Mouse (Mus musculus): ENCODE results near the gene Ppp4r1.
A peak's percentile ranks its signal among the peaks of the same experiment; 100 is the strongest.

Gene Ppp4r1

DNA sequence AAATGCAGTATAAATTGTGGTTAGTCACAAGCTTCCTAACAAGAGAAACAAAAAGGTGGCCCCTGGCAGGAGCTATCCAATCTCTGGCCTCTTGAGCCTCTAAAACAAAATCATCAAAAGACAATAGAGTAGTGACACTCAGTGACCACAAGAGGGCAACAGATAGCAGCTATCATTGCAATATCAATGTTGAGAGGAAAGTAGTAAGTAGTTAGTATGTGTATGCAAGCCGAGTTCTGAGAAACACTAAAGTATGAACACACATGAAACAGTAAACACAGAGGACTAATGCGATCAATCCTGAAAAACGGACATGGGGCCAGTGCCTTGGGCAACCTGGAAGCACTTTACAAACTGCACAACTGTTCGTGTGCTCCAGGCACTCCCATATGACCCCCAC is 82.4 kb downstream of the Ppp4r1 start:
- no peak for DNase-seq

DNA sequence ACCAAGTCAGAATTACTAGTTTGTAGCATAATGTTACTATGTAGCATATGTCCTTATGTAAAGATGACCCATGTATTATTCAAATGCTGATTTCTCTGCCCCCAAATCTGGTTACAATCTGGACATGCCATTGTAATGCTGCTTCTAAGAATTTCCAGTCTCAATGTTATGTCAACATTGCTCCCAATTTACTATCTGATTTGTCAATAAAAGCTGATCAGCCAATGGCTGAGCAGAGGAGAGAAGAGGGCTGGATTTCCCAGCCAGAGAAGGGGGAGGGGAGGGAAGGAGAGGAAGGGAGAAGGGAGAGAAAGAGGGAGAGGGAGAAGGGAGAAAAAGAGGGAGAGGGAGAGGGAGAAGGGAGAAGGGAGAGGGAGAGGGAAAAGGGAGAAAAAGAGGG is 82.9 kb downstream of the Ppp4r1 start:
- no peak for DNase-seq

DNA sequence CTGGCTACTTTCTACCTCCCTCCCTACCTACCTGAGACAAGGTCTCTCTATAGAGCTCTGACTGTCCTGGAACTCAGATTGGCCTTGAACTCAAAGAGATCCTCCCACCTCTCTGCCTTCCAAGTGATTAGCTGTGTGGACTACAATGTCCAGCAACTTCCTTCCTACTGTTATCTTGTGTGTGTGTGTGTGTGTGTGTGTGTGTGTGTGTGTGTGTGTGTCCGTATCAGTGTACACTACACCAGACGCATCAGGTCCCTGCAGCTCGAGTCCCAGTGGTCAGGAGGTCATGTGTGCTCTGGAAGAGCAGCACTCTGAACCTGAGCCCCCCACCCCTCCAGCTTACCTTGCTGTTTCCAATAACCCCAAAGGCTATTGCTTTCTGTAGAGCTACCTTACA is 83.8 kb downstream of the Ppp4r1 start:
- DNase-seq, result no peak

DNA sequence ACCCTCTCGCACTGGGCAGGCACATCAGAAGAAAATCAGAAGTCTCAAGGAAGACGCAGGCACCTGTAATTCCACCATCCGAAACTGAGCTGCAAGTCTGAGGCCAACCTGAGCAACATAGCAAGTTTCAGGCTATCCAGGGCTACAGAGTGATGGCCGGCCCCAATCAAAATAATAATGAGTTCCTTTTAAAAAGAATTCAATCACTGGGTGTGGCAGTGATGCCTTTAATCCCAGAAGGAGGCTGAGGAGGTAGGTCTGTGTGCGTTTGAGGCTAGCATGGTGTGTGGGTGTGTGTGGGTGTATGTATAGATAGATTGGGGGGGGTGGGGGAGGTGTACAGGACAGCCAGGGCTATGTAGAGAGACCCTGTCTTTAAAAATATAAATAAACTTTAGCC is 85.6 kb downstream of the Ppp4r1 start:
- DNase-seq, result no peak

DNA sequence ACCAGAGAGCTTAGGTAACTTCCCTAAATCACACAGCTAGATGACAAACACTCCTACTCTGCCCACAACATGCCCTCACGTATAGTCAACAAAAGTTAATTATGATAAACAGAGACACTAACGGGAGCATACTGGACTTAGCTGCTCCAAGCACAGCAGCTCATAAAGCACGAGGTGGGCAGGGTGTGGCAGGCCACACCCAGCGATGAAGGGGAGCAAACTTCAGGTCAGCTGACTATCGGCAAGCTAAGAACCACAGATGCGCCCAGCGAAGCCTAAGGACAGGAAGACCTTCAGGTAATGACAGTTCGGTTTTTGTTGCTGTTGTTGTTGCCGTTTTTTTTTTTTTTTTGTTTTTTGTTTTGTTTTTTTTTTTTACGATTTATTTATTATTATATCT is 87.3 kb downstream of the Ppp4r1 start:
- no peak for DNase-seq

DNA sequence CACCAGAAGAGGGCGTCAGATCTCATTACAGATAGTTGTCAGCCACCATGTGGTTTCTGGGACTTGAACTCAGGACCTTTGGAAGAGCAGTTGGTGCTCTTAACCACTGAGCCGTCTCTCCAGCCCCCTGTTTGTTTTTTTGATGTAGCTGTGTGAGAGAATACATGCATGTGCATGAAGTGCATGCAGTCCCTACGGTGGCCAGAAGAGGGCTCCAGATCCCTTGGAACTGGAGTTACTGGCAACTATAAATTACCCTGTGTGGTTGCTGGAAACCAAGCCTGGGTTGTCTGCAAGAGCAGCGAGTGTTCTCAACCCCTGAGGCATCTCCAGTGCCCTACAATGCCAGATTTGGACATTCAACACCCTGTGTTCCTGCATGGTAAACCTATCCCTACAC is 87.8 kb downstream of the Ppp4r1 start:
- DNase-seq, result peak; percentile 59 to 81

DNA sequence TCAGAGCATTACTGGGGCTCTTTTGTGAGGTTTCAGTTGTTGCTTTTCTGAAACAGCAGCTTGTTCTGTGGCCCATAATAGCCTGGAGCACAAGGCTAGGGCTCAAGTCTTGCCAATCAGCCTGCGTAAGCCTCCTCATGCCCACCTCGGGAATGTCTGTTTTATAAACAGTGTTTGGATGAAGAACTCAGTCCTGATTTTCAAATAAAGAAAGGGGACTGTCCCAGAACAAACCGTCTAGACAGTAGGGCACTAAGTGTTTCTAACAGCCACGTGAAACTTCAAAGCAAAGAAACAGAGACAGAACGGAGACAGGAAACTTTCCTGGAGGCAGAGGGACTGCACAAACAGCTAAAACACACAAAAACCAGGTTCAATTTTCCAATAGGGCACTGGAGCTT is 89.3 kb downstream of the Ppp4r1 start:
- DNase-seq, result no peak

DNA sequence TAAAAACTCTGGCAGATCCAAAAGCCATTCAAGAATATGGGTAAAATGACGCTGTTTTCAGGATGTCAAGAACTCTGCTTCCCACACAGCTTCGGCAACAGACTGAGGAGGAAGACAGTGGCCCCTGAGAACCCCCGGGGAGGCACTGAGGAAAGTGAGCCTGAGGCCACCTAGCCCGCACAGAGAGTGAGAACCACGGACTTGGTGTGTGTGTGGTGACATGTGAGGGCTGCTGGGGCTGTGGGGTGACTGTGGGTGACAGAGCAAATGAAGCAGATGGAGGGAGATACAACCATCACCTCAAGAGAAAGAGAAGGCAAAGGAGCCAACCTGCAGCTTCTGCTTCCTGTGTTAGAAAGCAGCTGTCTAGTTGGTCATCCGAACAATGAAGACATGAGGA is 89.7 kb downstream of the Ppp4r1 start:
- DNase-seq, result no peak

DNA sequence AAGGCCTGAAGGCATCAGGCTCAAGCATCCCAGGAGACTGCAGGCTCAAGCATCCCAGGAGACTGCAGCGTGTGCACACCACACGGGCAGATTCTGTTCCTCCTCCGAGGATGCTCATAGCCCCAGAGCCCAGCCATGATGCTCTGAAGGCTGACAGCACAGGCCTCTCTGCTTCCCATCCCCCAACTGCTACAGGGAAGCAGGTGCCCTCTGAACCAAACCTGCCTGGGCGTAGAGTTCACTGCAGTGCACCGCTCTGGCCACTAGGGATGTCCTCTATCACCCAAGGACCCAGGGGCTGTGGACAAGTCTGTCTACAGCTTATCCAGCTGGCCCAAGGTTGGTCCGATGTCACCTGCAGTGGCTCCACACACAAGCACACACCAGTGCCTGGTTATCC is 90.3 kb downstream of the Ppp4r1 start:
- DNase-seq, result peak; percentile 43 to 61

DNA sequence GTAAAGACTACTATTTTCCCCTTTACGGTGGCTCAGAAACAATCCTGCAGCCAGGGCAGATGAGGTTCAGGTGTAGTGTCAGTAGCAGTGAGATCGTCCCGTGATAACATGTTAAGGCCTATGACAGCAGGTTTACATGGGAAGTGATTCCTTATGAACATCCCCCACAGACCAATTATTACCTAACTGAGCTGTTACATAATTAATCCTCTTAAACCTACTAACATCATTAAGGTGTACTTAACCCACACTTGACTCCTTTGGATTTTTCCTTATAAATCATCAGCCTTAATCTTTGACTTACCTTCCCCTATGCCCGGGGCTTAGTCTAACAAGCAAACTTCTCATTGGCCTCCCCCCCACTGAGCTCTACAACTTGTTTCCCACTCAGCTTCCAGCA is 90.8 kb downstream of the Ppp4r1 start:
- no peak for DNase-seq

DNA sequence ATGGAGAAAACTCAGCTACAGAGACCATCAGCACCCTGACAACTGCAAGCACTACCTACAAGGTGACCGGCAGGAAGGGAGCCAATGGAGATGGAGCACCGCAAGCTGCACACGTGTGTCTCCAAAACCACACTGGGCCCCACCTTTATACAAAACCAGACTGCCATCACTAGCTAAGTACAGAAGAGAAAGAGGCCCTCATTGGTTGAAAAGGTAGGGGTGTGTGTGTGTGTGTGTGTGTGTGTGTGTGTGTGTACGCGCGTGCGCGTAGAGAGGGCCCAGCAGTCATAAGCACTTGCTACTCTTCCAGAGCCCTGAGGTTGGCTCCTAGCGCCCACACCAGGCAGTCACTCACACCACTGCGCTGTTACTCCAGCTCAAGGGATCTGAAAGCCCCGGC is 91.5 kb downstream of the Ppp4r1 start:
- DNase-seq, result no peak

DNA sequence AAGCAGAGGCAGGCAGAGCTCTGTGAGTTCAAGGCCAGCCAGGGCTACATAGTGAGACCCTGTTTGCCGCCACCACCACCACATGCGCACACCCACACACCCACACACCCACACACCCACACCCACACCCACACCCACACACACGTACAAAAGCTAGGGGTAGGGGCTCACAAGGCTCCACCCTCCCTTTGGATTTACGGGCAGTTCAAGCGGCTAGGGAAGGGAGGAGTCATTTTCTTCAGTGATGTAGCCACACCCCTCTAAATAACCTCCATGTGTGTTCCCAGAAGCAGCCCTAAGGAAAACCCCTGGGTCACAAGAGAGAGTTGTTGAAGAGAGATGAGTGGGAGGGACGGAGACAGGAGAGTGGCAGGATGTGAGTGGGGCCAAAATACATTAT is 94.7 kb downstream of the Ppp4r1 start:
- no peak for DNase-seq

DNA sequence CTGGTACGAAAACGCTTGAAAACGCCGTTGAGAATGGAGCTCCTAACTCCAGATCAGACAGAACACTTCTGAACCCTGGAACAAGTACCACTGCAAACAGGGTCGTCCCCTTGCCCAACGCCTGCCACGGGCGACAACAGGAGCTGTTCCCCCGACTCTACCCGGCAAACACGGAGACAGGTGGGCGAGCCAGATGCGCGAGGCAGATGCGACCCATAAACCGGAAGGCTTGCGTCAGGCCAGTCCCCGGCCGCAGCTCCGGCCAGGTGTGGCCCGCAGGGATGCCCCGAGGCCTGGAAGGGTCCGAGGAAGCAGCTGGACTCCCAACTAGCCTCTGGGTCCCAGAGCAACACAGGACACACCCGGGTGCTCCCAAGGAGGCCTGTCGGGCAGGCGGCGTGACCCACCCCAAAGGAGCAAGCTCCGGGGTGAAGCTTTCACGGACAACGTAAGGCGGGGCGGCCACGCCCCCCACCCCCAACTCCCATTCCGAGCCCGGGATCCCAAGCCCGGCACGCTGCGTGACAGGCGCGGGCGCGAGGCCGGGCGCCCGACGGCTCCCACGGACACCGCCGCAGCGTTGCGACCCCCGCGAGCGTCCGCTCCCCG is 101.8 kb downstream of the Ppp4r1 start:
- peak in 1 of 2 experiments; percentile 52 for DNase-seq

DNA sequence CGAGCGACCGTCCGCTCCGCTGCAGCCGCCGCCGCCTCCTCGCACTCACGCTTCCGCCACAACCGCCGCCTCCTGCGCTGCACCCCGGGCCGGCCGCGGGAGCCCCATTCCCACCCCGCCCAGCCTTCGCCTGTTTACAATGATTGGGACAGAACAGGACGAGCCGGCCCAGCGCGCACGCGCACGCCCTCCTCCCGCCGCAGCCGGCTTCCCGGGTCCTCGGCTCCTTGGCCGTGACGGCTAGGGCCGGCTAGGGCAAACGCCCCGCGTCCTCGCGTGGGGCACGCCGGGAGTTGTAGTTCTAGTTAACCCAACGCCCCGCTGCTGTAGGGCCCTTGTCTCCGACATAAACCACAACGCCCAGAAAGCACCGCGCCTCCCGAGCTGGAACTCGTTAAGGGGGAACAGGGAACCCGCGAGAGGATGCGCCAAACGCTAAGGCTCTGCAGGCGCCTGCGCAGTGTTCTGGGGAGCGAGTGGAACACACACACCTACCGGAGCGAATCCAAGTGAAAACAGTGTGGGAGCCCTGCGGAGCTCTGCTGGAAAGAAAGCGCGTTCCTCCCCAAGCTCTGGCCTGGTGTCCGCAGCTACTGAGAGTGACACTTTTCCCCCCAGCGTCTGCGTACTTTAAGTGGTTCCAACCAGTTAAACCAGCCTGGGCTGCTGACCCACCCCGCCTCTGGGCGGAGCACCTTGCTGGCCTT is 102.5 kb downstream of the Ppp4r1 start:
- peak; percentile 99 for DNase-seq

DNA sequence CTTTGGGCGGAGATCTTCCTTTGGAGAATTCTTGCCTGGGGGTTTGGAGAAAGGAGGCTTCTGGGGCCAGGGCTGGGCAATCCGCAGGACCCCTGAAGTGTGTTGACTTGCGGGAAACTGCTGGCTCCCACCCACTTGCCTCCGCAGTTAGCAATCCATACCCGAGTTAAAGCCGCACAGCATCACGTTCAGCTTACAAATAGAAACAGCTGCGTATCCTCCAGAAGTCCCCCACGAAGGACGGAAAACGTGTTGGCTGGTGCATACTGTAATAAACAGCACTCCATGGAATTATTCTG is 103.0 kb downstream of the Ppp4r1 start:
- no peak for DNase-seq

DNA sequence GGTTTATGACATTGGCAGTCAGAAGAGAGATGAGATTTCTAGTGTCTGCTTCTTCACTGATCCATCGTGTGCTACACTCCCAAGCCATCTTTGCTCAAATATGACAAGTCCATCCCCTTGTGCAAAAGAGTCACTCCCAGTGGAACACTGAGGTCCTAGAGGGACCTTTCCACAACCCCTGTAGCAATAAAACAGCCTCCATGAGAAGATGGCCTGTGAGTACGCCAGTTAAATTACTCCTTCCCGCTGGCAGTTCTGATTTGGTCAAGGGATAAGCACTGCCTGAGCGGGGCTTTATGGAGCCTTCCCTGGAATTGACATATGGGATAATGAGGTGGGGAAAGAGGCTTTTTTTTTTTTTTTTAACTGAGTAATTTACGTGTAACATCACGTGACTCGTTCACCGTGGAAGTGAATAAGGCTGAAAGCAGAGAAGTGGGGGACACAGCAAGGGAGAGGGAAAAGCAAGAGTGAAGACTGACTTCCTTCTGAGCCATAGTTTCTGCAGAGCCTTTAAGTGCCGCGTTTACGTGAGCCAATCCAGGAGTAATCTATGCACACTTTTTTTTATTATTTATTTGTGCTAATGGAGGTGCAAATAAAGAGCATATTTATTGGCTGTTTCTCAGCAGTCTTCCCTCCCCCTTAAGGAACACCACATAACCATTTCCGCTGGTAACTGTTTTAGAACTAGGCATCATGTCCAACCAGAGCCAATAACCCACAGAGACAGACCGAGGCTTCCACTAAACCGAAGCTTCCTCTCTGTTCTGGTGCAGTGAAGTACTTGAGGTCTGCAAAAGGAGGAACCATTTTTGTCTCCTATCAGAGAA is 103.5 kb downstream of the Ppp4r1 start, which contains the start of gene Ralbp1:
Ralbp1 (minus strand) TSS at position 102 of the 833 bp plus-strand sequence.
- peak in 1 of 2 experiments; percentile 22 for DNase-seq

DNA sequence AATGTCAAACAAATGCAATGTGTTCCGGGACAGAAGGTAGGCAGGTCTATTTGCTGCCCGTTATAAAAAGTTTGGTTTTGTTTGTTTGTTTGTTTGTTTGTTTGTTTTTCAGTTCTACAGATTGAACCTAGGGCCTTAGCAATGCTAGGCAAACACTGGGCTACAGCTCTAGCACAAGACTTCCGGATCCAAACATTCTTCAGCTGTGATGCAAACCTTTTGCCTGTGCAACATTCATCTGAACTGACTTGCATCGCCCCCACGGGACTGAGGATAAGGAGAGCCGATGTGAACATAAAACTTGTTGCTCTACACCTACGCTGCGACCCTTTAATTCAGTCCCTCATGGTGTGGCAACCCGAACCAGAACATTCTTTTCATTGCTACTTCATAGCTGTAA is 104.2 kb downstream of the Ppp4r1 start:
- no peak for DNase-seq

DNA sequence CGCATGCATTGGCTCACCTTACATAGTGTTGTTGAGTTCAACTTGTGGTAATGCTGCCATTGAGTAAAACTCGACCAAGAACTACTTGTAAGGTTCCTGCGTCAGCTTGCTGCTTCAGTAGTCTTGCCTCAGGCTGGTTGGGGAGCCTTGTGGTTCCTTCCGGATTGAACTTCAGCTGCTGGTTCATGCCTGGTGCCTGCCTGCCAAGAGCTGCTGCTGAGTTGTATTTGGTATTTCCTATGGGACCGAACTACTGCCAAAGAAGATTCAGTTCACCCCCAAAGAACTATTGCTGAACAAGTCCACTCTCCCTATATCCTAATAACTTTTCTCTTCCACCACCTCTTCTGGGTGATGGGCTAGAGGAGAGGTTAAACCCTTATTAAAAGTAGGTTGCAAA is 107.1 kb downstream of the Ppp4r1 start:
- DNase-seq, result no peak

Measured in spleen, adult 18-20 months (tissue).